Mouse (Mus musculus): Measurements from ENCODE around the gene Emp1.
A peak's percentile ranks its signal among the peaks of the same experiment; 100 is the strongest.

Gene Emp1

DNA sequence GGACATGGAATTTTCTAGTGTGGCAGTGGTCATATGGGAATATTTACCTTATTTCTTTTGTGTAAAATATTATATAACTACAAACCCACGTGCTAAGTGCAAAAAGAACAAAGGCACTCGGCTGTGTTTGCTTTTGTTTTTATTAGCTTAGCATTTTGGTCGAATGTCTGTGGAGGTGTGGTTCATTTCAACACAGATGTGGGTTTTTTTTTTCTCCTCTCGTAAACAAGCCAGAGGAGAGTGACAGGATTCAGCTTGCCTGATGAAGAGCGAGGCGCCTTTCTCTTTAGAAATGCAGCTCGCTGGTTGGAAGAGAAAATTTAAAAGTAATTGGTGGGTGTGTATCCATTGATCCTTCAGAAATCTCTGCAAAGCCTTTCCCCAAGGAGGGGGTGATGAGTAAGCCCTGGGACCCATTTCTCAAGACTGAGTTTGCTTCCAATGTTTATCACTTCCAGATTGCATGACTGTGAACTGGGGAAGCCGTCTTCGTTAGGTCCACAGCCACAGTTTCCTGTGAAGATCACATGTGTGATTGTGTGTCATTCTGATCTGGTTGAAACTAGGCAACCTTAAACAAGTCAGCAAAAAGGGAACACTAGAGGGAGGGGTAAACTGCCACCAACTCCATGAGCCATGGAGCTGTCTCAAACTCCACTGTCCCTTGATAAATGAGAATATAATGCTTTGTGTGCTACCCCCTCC is 1.8 kb downstream of the Emp1 start:
- DNase-seq: no peak

- no peak for DNase-seq
These were observed 2.6 kb downstream of the Emp1 start for GRCm38 (mm10) chr6:135364891-135365301.

DNA sequence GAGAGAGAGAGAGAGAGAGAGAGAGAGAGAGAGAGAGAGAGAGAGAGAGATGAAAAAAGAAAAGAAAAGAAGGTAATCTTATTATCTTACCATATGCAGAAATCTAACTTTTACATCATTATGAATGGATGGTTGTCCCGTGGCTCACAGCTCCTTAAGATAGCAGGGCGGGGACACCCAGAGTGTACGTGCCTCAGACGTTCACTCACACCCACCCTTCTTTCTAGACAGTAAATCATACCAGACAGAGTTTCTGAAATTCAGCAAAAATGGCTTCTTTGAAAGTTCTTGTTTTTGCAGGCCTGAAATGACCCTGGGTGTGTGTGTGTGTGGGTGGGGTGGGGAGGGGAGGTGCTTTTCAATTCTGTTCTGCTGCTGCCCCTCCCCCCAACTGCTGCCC is 3.3 kb downstream of the Emp1 start:
- DNase-seq: no peak

DNA sequence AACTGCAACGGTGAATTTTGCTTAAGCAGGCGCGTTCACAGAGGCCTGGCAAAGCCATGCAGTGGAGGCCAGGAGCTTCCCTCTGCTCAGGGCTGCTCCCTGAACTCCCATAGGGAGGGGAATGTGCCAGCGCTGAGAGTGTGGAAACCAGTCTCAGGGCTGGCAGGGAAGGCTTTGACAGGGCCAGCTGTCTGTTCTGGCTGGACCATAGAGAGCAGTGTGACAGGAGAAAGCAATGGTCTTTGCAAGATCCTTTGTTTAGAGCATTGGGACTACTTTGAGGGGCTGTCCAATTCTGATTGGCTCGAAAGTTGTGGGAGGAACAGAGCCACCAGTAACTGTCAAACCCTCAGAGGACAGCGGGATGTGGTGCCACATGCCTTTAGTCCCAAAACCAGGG is 5.9 kb downstream of the Emp1 start:
- no peak for DNase-seq

- no peak for DNase-seq
These were observed 7.2 kb downstream of the Emp1 start for GRCm38 (mm10) chr6:135369551-135369968.

DNA sequence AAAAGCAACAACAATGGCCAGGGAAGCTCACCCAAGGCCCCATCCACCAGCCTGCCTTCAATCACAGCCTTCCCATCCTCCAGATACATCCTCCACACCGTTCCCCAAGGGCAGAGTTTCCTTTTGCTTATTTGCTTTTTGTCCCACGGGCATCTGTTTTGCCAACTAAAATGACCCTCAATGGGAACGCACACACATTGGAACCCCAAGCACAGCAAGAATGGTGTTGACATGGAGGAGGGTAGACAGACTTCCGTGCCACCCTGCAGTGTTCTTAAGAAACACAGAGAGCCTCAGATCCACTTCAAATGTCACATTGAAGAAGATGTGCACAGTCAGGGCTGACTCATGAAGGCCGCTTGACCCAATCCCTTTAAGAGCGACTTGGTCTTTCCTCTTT is 8.6 kb downstream of the Emp1 start:
- no peak for DNase-seq

DNA sequence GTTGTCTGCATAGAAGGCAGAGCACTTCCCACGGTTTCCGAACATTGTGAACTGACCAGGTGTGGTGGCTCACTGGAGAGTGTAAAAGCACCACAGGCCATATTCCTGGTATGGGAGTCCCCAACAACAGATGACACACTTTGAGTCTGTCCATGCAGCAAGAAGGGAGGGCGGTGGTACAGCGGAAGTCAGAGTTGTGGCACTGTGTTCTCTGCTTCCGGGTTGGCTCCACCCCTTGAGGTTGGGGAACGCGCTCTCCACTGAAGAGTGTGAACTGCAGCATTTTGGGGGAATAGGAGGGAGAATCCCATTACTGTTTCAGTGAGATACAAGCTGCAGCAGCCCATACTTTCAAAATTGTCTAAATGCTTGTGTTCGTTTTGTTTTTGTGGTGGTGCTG is 11.0 kb downstream of the Emp1 start:
- no peak for DNase-seq

GRCm38 (mm10) chr6:135375818-135376217 is 13.5 kb downstream of the Emp1 start:
- no peak for DNase-seq

DNA sequence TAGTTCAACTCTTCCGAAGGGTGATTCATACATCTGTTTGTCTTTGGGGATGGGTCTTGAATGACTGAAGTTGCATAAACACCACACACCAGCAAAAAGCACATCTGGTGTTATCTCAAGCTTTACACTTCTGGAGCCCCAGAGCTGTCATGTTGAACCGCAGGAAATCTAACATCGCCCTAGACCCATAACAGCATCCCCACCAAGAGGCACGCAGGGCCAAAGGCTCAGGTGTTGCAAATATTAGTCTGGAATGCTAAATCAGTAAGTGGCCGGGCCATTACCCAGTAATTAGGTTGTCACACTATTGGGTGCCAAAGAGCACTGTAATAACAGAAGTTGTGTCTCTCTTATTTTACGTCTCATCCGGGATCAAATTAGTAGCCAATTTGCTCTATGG is 13.9 kb downstream of the Emp1 start:
- DNase-seq: no peak

- peak; percentile 26 for DNase-seq
These were observed 15.4 kb downstream of the Emp1 start for GRCm38 (mm10) chr6:135377583-135378319.

DNA sequence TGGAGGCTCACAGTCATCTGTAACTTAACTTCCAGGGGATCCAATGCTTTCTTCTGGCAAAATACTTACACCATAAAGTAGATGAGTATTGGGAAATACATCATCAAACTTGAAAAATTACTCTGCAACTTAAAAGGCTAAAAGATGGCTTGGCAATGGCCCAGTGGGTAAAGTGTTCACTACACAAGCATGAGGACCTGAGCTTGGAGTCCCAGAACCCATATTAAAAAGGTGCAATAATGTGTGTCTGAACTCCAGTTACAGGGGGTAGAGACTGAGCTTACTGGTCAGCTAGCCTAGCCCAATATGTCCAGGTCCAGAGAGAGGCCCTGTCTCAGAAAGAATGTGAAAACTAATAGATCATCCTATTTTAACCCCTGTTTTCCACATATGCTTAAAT is 21.6 kb downstream of the Emp1 start:
- DNase-seq: no peak

- no peak for DNase-seq
These were observed 23.6 kb downstream of the Emp1 start for GRCm38 (mm10) chr6:135385738-135386459.

DNA sequence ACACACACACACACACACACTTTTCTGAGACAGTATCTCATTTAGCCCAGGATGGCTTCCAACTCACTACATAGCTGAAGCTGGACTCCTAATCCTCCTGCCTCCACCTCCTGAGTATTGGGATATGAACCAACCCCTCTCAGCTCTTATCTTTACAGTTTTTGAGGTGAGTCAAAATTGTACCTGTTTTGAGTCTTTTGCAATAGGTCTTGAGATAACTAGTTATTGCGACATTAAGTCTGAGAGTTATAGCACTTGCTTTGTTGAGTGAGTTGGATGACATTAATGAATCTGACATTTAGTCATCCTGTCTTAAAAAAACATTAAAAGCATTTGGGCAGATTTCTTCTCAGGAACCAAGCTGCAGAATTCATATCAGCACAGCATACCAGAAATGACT is 25.3 kb downstream of the Emp1 start:
- no peak for DNase-seq

DNA sequence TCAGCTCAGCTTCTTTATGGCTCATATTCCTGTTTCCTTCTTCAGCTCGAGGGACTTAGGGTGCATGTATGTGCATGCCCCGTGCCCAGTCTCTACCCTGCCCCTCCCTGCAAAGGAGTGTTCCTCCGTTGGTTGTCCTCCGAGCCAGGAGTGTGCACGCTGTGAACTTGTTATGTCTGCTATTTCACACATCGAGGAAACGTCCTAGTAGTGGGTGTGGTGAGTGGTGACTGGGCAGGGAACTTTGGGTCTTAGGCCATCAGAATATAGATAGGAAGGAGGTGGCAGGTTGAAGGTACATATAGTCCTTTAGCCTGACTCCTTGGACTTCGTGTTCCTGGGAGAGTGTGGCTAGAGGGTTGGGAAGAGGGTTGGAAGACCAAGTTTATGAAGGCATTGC is 26.4 kb downstream of the Emp1 start:
- DNase-seq: no peak

DNA sequence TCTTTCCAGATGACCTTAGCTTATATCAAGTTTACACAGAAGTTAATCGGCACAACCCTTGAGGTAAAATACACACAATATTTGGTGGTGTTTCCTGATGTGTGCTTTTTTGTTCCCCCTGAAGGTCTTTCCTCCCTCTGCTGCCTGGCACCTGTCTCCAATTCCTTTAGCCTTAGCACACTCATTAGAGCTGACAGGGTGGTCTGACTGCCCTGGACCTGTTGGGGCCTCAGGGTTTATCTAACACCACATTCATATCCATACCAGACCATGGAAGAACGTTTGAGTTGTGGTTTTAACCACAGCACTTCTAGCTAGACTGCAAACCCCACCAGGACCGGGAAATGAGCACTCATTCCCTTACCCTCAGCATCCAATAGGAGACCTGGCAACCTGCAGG is 28.1 kb downstream of the Emp1 start:
- DNase-seq: no peak

DNA sequence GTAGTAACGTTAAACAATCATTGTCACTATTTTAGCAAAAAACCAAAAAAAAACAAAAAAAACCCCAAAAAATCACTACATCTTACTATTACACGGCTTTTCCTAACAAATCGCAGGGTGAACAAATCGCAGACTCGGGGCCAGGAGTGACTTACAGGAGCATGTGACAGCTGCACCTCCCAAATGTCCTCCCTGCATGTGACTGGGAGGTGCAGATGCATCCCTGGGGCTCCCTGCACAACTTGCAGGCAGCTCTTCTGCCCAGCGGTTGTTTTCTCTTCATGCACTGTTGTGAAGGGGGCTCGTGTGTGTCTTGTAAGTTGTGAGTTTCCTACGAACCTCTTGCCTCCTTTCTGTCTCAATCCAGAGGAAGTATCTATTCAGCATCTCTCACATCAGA is 33.0 kb downstream of the Emp1 start:
- no peak for DNase-seq

- DNase-seq: no peak
These were observed 34.7 kb downstream of the Emp1 start for GRCm38 (mm10) chr6:135397089-135397488.

DNA sequence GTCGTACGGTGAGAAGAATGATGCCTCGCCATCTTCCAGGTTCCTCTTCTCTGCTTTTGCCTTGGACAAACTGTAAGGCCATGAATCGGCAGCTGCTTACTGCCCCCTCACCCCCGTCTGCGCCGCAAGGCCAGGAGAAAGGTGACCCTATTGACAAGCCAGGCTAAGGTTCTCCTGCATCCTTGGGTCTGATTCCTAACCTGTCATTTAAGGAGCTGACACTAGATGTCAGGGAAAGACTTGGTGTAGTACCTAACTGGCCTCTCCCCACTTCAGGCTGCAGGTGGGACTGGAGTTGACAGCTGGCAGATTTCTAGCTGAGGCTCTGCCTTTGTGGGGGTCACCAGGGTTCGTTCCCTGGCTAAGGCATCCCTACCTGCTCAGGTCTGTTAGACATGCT is 35.4 kb downstream of the Emp1 start:
- no peak for DNase-seq

DNA sequence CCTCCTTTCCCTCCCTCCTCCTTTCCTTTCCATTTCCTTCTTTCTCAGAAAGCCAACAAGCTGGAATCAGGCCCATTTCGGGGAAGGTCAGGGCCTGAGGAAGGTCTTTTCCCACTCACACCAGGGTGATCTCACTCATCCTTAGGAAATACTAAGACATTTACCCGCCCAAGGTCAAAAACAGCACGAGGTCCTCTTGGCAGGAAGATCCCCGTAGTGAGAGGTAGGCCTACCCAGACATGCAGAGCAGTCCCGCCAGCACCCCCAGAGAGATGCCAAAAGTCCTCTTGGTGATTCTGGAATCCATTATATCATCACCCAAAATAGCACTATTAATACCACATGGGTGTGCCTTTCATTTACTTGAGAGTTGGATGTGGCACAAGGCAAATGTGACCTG is 36.5 kb downstream of the Emp1 start:
- DNase-seq: no peak

- peak; percentile 12 for DNase-seq
These were observed 38.0 kb downstream of the Emp1 start for GRCm38 (mm10) chr6:135400306-135400705.

DNA sequence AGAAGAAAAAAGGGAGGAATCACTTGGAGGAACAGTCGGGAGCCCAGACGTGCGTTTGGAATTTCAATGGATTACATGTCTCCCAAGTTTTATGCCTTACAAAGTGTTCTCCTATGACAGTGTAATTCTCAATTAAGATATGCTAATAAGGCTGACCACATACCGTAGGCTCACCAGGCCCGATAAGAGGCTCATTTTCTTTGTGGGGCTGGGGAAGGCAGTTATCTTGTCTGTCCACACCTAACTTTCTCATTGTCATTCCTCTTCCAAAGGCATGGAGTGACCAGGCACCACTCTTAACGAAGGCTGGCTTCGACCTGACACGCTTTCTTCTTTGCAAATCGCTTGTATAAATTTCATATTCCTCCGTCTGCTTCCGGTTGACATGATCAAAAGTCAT is 42.7 kb downstream of the Emp1 start:
- no peak for DNase-seq

DNA sequence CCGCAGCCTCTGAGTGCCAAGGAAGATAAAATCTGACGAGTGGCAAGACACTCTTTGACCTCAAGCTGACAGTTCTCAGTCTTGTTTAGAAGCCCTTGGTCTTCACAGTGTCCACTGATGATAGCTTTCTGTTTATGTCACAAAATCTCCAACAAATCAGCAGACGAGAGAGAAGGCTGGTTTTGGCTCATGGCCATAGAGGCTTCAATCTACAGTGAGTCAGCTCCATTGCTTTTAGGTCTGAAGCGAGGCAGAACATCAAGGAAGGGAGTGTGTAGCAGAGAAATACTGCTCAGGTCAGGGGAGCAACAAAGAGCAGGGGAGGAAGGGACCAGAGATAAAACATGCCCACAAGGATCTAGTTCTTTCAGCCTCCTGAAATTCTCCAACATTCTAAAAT is 45.0 kb downstream of the Emp1 start:
- no peak for DNase-seq

GRCm38 (mm10) chr6:135411712-135412319 is 49.5 kb downstream of the Emp1 start:
- DNase-seq: no peak

- no peak for DNase-seq
These were observed 50.3 kb downstream of the Emp1 start for GRCm38 (mm10) chr6:135412649-135413048.
